Mouse (Mus musculus) limb, embryonic 14.5 days (tissue): ENCODE results near the gene Acbd3. TPM values are rescaled to one million over a fixed set of nuclear protein-coding genes. Genes with fewer than 3 reads are reported as not detected.

ENCODE experiments used
- ATAC-seq: fragments of 200-750 bp; cut with Nextera tagmentation; 2 replicates; pipeline ENCODE4 v1.8.0; 2017; ENCODE audit warnings: low read depth, moderate number of reproducible peaks, moderate TSS enrichment; ENCODE audit not compliant: low FRiP score
- DNase-seq: peaks from one replicate; pipeline ENCODE4 v3.0.0-alpha.2; 2015; ENCODE audit warnings: low spot score
- H3K27ac ChIP-seq: fragments of 300-500 bp; sonication (generic); replicated peaks from 2 replicates; pipeline ENCODE4 v1.5.1; 2014; ENCODE audit warnings: low read depth, mild to moderate bottlenecking, low read length, moderate library complexity, mixed read lengths
- H3K27me3 ChIP-seq: fragments of 300-500 bp; sonication (generic); 2 replicates; pipeline ENCODE4 v1.6.1; 2014; ENCODE audit warnings: low read length, mixed read lengths; ENCODE audit not compliant: control insufficient read depth, insufficient read depth
- H3K36me3 ChIP-seq: fragments of 300-500 bp; sonication (generic); 2 replicates; pipeline ENCODE4 v1.6.1; 2014; ENCODE audit warnings: mild to moderate bottlenecking, low read length, moderate library complexity, mixed read lengths; ENCODE audit not compliant: control insufficient read depth, insufficient read depth
- H3K4me1 ChIP-seq: fragments of 300-500 bp; sonication (generic); 2 replicates; pipeline ENCODE4 v1.6.1; 2014; ENCODE audit warnings: antibody characterized with exemption, low read length, mixed read lengths; ENCODE audit not compliant: control insufficient read depth, insufficient read depth
- H3K4me2 ChIP-seq: fragments of 300-500 bp; sonication (generic); replicated peaks from 2 replicates; pipeline ENCODE4 v1.6.1; 2014; ENCODE audit warnings: low read depth, mild to moderate bottlenecking, low read length, moderate library complexity; ENCODE audit not compliant: severe bottlenecking
- H3K4me3 ChIP-seq: fragments of 300-500 bp; sonication (generic); replicated peaks from 2 replicates; pipeline ENCODE4 v1.5.1; 2014; ENCODE audit warnings: low read length
- H3K9ac ChIP-seq: fragments of 300-500 bp; sonication (generic); 2 replicates; pipeline ENCODE4 v1.6.1; 2014; ENCODE audit warnings: mild to moderate bottlenecking, low read depth, low read length, moderate library complexity; ENCODE audit not compliant: severe bottlenecking
- H3K9me3 ChIP-seq: fragments of 300-500 bp; sonication (generic); 2 replicates; pipeline ENCODE4 v1.6.1; 2016; ENCODE audit warnings: low read length; ENCODE audit not compliant: control insufficient read depth
- POLR2A ChIP-seq: fragments of 200-500 bp; IDR thresholded peaks from 2 replicates; pipeline ENCODE4 v1.8.0; 2012; ENCODE audit warnings: inconsistent platforms, mild to moderate bottlenecking, moderate library complexity, borderline replicate concordance; ENCODE audit not compliant: insufficient read depth, insufficient read length; ENCODE audit errors: extremely low read depth
- whole genome bisulfite sequencing: fragments of 180-500 bp; shearing (Covaris S2); extraction: QIAGEN DNeasy Blood & Tissue Kit; methylation state at CpG from one replicate; pipeline ENCODE4 v1.1.7; 2014; 5-methylcytosine and 5-hydroxymethylcytosine counted together
- polyA plus RNA-seq, 2 experiments: library from polyadenylated mRNA; depleted of rRNA in 1 of 2; stranded (reverse) in 1 of 2; unstranded in 1 of 2; fragments of >200 nt; fragmentation: Nextera tagmentation in 1 of 2; extraction: Ambion mirVana in 1 of 2; gene quantifications; 2 replicates each; pipeline versions ENCODE4 v1.2.1 to v1.2.3; 2012 to 2014

Gene Acbd3
- polyA plus RNA-seq, 2 experiments, result 29.4 to 41.9 TPM

- no peaks in the 10 kb centered on the region for H3K27me3 ChIP-seq
- H3K9ac ChIP-seq, result no peak overlapping the region
- H3K9me3 ChIP-seq, result no peaks in the 10 kb centered on the region
- WGBS, result 52% methylated on average over 5 of the region's 5 CpGs
- peaks cover 2% of the 10 kb centered on the region; the same call in 1 of the 2 replicates for H3K4me1 ChIP-seq
- no peak overlapping the region for H3K4me2 ChIP-seq
- ATAC-seq (peak; percentile 57; the same call in 1 of the 2 replicates), DNase-seq (peak; percentile 66)
- no peak for TF ChIP-seq POLR2A
- H3K36me3 ChIP-seq, result no peaks in the 10 kb centered on the region
- no peak overlapping the region for H3K27ac ChIP-seq
- H3K4me3 ChIP-seq, result no peak overlapping the region
These were observed 5.7 kb upstream of the Acbd3 start for GRCm38 (mm10) chr1:180719951-180720689.

- H3K27ac ChIP-seq, result no peak overlapping the region
- no peak for ATAC-seq
- no peaks in the 10 kb centered on the region for H3K27me3 ChIP-seq
- peaks cover 13% of the 10 kb centered on the region for H3K4me1 ChIP-seq
- H3K4me3 ChIP-seq, result no peak overlapping the region
- H3K9ac ChIP-seq, result no peak overlapping the region
- DNase-seq, result no peak
- H3K9me3 ChIP-seq, result no peaks in the 10 kb centered on the region
- H3K4me2 ChIP-seq, result no peak overlapping the region
- H3K36me3 ChIP-seq, result no peaks in the 10 kb centered on the region
- TF ChIP-seq POLR2A, result no peak
- 38% methylated on average over 1 of the region's 1 CpGs for WGBS
These were observed 3.2 kb upstream of the Acbd3 start for GRCm38 (mm10) chr1:180722608-180723007.

GRCm38 (mm10) chr1:180723701-180724238 lies 2.1 kb upstream of the Acbd3 start:
- Histone ChIP-seq H3K4me3 (no peak overlapping the region), H3K9me3 (no peaks in the 10 kb centered on the region), H3K9ac (no peak overlapping the region), H3K4me2 (no peak overlapping the region), H3K27me3 (no peaks in the 10 kb centered on the region), H3K36me3 (no peaks in the 10 kb centered on the region), H3K27ac (no peak overlapping the region), H3K4me1 (peaks cover 21% of the 10 kb centered on the region)
- no peak for DNase-seq
- ATAC-seq, result no peak
- no peak for TF ChIP-seq POLR2A
- 32% methylated on average over 1 of the region's 1 CpGs for WGBS

- DNase-seq (no peak), ATAC-seq (peak; percentile 62)
- Histone ChIP-seq H3K27me3 (no peaks in the 10 kb centered on the region), H3K36me3 (no peaks in the 10 kb centered on the region), H3K4me1 (peaks cover 24% of the 10 kb centered on the region), H3K4me3 (peak overlapping the region; percentile 100), H3K27ac (peak overlapping the region; percentile 92), H3K9ac (peak overlapping the region; percentile 97), H3K9me3 (no peaks in the 10 kb centered on the region), H3K4me2 (peak overlapping the region; percentile 88)
- no peak for TF ChIP-seq POLR2A
- WGBS, result under 1% methylated on average over 39 of the region's 42 CpGs
These were observed 340 bp downstream of the Acbd3 start for GRCm38 (mm10) chr1:180726183-180726582.

- Histone ChIP-seq H3K9me3 (no peaks in the 10 kb centered on the region), H3K27ac (no peak overlapping the region), H3K36me3 (peaks cover 10% of the 10 kb centered on the region), H3K27me3 (no peaks in the 10 kb centered on the region), H3K4me1 (peaks cover 24% of the 10 kb centered on the region), H3K9ac (no peak overlapping the region), H3K4me3 (no peak overlapping the region), H3K4me2 (no peak overlapping the region)
- TF ChIP-seq POLR2A, result no peak
- WGBS, result 89% methylated on average over 3 of the region's 3 CpGs
- DNase-seq (no peak), ATAC-seq (no peak)
These were observed 3.4 kb downstream of the Acbd3 start for GRCm38 (mm10) chr1:180729231-180729630.

DNA sequence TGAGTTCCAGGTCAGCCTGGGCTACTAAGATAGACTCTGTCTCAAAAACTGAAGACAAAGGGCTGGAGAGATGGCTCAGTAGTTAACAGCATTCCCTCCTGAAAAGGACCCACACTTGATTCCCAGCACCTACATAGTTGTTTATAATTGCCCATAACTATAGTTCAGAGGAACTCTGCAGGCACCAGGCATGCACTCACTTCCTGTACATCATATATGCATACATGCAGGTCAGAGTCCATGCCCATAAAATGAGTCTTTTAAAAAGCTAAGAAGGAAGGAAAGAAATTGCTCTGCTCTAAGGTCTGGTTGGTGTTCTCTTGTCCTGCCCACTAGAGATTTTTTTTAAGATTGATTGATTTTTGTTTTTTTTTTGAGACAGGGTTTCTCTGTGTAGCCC lies 22.0 kb downstream of the Acbd3 start:
- no peak for DNase-seq
- H3K4me2 ChIP-seq, result no peak overlapping the region
- H3K36me3 ChIP-seq, result peaks cover 82% of the 10 kb centered on the region
- H3K4me1 ChIP-seq, result no peaks in the 10 kb centered on the region
- H3K27ac ChIP-seq, result no peak overlapping the region
- no peak overlapping the region for H3K4me3 ChIP-seq
- TF ChIP-seq POLR2A, result no peak
- H3K27me3 ChIP-seq, result no peaks in the 10 kb centered on the region
- no peak overlapping the region for H3K9ac ChIP-seq
- no peak for ATAC-seq
- H3K9me3 ChIP-seq, result no peaks in the 10 kb centered on the region
